Mouse (Mus musculus) MEL (cell line): ENCODE measurements at regions not wholly inside any gene's neighbourhood (a gene's known extent, or its start where the extent isn't known, plus 50 kb on each side); places are given as distances from the start of the nearest gene placed in this dataset.

Source experiments
- CTCF ChIP-seq, 3 experiments: IDR thresholded peaks in 2 of 3; conservative IDR thresholded peaks in 1 of 3; 2 replicates each; pipeline ENCODE4 v1.5.1; 2011 to 2012; ENCODE audit warnings: low read length in 3 of 3, low read depth in 2 of 3, mild to moderate bottlenecking in 2 of 3, improper control_type of control experiment in 1 of 3, inconsistent platforms in 1 of 3, mixed read lengths in 1 of 3, moderate library complexity in 1 of 3; ENCODE audit not compliant: control insufficient read depth in 1 of 3, insufficient read depth in 1 of 3, poor library complexity in 1 of 3, severe bottlenecking in 1 of 3
- EP300 ChIP-seq, 2 experiments: IDR thresholded peaks; 2 replicates each; pipeline ENCODE4 v1.6.1; 2011; ENCODE audit warnings: improper control_type of control experiment in 2 of 2, low read length in 2 of 2, low read depth in 1 of 2, mild to moderate bottlenecking in 1 of 2
- POLR2A ChIP-seq, 2 experiments: IDR thresholded peaks; 2 replicates each; pipeline ENCODE4 v1.6.1; 2011 to 2012; ENCODE audit warnings: low read length in 2 of 2, mild to moderate bottlenecking in 2 of 2, control low read depth in 1 of 2, improper control_type of control experiment in 1 of 2, low read depth in 1 of 2, moderate library complexity in 1 of 2; ENCODE audit not compliant: control insufficient read depth in 1 of 2, insufficient read depth in 1 of 2, poor library complexity in 1 of 2
- POLR2AphosphoS2 ChIP-seq: IDR thresholded peaks from 2 replicates; pipeline ENCODE4 v1.6.1; 2011; ENCODE audit warnings: low read length, improper control_type of control experiment
- SMC3 ChIP-seq: IDR thresholded peaks from 2 replicates; pipeline ENCODE4 v1.6.1; 2011; ENCODE audit warnings: low read depth, low read length, improper control_type of control experiment
- TBP ChIP-seq: IDR thresholded peaks from 2 replicates; pipeline ENCODE4 v1.8.0; 2011; ENCODE audit warnings: low read depth, low read length, improper control_type of control experiment
- USF1 ChIP-seq: IDR thresholded peaks from 2 replicates; pipeline ENCODE4 v1.6.1; 2014; ENCODE audit warnings: low read depth, mild to moderate bottlenecking, inconsistent platforms, low read length, improper control_type of control experiment, moderate library complexity
- ZKSCAN1 ChIP-seq: IDR thresholded peaks from 2 replicates; pipeline ENCODE4 v1.6.1; 2012; ENCODE audit warnings: low read depth, mild to moderate bottlenecking, inconsistent platforms, low read length, improper control_type of control experiment, moderate library complexity

DNA sequence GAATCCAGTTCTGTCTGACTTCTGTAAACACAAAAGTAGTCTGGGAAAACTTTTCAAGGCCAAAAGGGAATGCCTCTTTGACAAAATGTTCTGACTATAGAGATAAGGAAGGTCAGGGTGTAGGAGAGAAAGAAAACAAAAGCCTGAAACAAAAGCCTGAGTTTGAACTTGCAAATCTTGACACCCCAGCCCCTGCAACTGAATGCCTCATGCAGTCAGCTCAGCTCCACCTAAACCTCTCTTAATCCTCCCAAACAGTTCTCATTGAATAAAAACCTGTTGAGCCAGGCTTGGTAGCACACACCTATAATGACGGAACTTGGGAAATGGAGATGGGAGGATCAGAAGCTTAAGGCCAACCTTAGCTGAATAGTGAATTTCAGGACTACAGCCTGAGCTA, 116.1 kb downstream of the Gpbp1 start:
- TF ChIP-seq CTCF (IDR thresholded peaks at IDR 0.05 in 2 of 3, conservative IDR thresholded peaks at IDR 0.05 in 1 of 3; ENCODE audit: control insufficient read depth in 1 of 3, insufficient read depth in 1 of 3, low read depth in 2 of 3, low read length in 3 of 3, poor library complexity in 1 of 3, severe bottlenecking in 1 of 3) (no peak), USF1 (no peak), TBP (no peak), ZKSCAN1 (no peak), SMC3 (no peak), EP300 (IDR thresholded peaks at IDR 0.05; ENCODE audit: low read depth in 1 of 2, low read length in 2 of 2) (no peak), POLR2A (IDR thresholded peaks at IDR 0.05; ENCODE audit: control insufficient read depth in 1 of 2, insufficient read depth in 1 of 2, low read depth in 1 of 2, low read length in 2 of 2, poor library complexity in 1 of 2) (no peak), POLR2AphosphoS2 (no peak)
